25 mouse cellular contexts compared by ENCODE assay signal in the genomic region with DNA sequence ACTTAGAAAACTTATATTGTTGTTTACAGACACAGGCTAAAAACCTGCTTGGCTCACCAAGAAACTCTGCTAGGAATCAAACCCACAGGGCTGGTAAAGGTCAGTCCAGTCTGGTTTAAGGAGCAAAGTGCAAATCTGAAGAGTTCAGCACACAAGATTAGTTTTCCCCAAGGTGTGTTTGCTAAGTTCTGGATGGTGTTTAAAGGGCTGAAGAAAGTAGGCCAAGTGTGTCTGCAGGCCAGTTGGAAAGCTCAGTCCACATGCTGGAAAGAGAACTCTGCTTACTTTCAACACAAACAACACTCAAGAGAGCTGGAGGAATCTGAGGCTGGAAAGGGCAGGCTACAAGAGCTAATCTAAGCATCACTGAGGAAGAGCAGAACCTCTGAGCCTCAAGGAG. TPM values are rescaled to one million over a fixed set of nuclear protein-coding genes. Genes with fewer than 3 reads are reported as not detected.
A peak's percentile ranks its signal among the peaks of the same experiment; 100 is the strongest.
DNase-seq lines count a peak whose midpoint lies in the region; ATAC-seq and TF ChIP-seq lines count a peak whose summit lies in the region.
"Had no signal": no experiment of that assay in that cellular context is flagged by ENCODE, and none has a peak within 500 bp of the region (broad histone marks: within the 10 kb centered on the region; RNA-seq: fewer than 3 reads in every experiment).

No protein-coding gene starts in this region.

- ATAC-seq in stomach, postnatal 0 days (ENCODE audit: low FRiP score, low TSS enrichment) = peak; percentile 71
- ATAC-seq: activated CD4-positive, CD25-positive, alpha-beta regulatory T cell, adult 4 months; hindbrain, postnatal 0 days had no signal

- no peaks in the 10 kb centered on the region for H3K27me3 ChIP-seq in stomach, postnatal 0 days (ENCODE audit: control insufficient read depth, insufficient read depth, low read length)
- H3K27me3 ChIP-seq: embryonic facial prominence, embryonic 12.5 days; forebrain, embryonic 12.5 days; heart, embryonic 12.5 days; limb, embryonic 13.5 days had no signal

- TF ChIP-seq CTCF in stomach, postnatal 0 days (IDR thresholded peaks at IDR 0.05; ENCODE audit: low read depth) = no peak

- no peak overlapping the region for H3K4me3 ChIP-seq in stomach, postnatal 0 days (ENCODE audit: low read depth, low read length)
- H3K4me3 ChIP-seq: embryonic facial prominence, embryonic 12.5 days; erythroblast, embryonic 14.5 days; forebrain, embryonic 12.5 days; heart, embryonic 12.5 days; hindbrain, embryonic 10.5 days; limb, embryonic 13.5 days had no signal

- no peak overlapping the region for H3K9ac ChIP-seq in stomach, postnatal 0 days (ENCODE audit: low read length)
- H3K9ac ChIP-seq: embryonic facial prominence, embryonic 12.5 days; forebrain, embryonic 12.5 days; heart, embryonic 12.5 days; limb, embryonic 13.5 days; liver, embryonic 14.5 days had no signal

- H3K27ac ChIP-seq in stomach, postnatal 0 days (replicated peaks) = peak overlapping the region; percentile 59; the same call in 1 of the 2 replicates
- H3K27ac ChIP-seq: embryonic facial prominence, embryonic 12.5 days; forebrain, embryonic 12.5 days; hindbrain, embryonic 10.5 days; hindbrain, postnatal 0 days; limb, embryonic 13.5 days; liver, embryonic 14.5 days had no signal

- H3K9me3 ChIP-seq in stomach, postnatal 0 days (ENCODE audit: control insufficient read depth, low read length) = no peaks in the 10 kb centered on the region
- H3K9me3 ChIP-seq: embryonic facial prominence, embryonic 12.5 days; forebrain, embryonic 12.5 days; heart, embryonic 12.5 days; hindbrain, embryonic 10.5 days; limb, embryonic 13.5 days had no signal

- DNase-seq in adrenal gland, postnatal 10 days = peak; percentile 37
- no peak for DNase-seq in adrenal gland, postnatal 36 days
- DNase-seq in kidney, adult 9 months = peak; percentile 19
- DNase-seq in kidney, postnatal 4 days = no peak
- DNase-seq in lung, postnatal 10 days = peak; percentile 31
- no peak for DNase-seq in stomach, postnatal 0 days (ENCODE audit: low spot score)
- DNase-seq in urinary bladder, adult 2 months (ENCODE audit: low spot score) = no peak
- DNase-seq: cerebellum, adult 11-12 months; cerebellum, postnatal 14 days; gastrocnemius, postnatal 10 days; heart, postnatal 10 days; kidney, adult 11 months; kidney, postnatal 14 days; midbrain, embryonic 14.5 days; spleen, adult 18-20 months; thymus, postnatal 14 days had no signal

- TF ChIP-seq EP300 in stomach, postnatal 0 days (optimal IDR thresholded peaks at IDR 0.05) = no peak

- H3K4me1 ChIP-seq in stomach, postnatal 0 days (replicated peaks; ENCODE audit: control insufficient read depth, insufficient read depth) = no peaks in the 10 kb centered on the region

- no peak overlapping the region for H3K4me2 ChIP-seq in stomach, postnatal 0 days (replicated peaks; ENCODE audit: low read depth)
- H3K4me2 ChIP-seq: embryonic facial prominence, embryonic 12.5 days; forebrain, embryonic 12.5 days; heart, embryonic 12.5 days; limb, embryonic 13.5 days had no signal

- no peaks in the 10 kb centered on the region for H3K36me3 ChIP-seq in stomach, postnatal 0 days (ENCODE audit: control insufficient read depth, insufficient read depth, low read length)

RNA-seq across cellular contexts. Expression of gene Ankrd50, which starts 13.1 kb away (rescaled TPM):
- 10 to 100 TPM; 41.4 to 47.5 TPM for total RNA-seq in adrenal gland, postnatal 10 days (2021)
- total RNA-seq in adrenal gland, postnatal 36 days (2021) = 10 to 100 TPM; 26.6 to 31.0 TPM
- polyA plus RNA-seq in stomach, postnatal 0 days (2015; fragmentation: Nextera tagmentation; extraction: Ambion mirVana) = 9.8 and 11.1 TPM in 2 replicates
- 22.2 and 30.0 TPM in 2 replicates for polyA plus RNA-seq in urinary bladder, adult 2 months (2012; rRNA removed)

Comparison
In these comparisons a context has a peak if more than half of its experiments do, and no peak if none do; other contexts are left out.
1. DNase-seq: peak in adrenal gland, postnatal 10 days (single experiment), kidney, adult 9 months (single experiment) and lung, postnatal 10 days (single experiment); none in adrenal gland, postnatal 36 days (0 of 2), kidney, postnatal 4 days (0 of 2), stomach, postnatal 0 days (single experiment) and urinary bladder, adult 2 months (single experiment).